Mouse (Mus musculus): ENCODE measurements around the gene Pelp1.

GRCm38 (mm10) chr11:70418199-70418598 is 8.4 kb upstream of the Pelp1 start:
- no peak for TF ChIP-seq CHD2 (IDR thresholded peaks at IDR 0.05; ENCODE audit: low read depth, low read length)
- TF ChIP-seq ZC3H11A (IDR thresholded peaks at IDR 0.05; ENCODE audit: borderline replicate concordance, low read depth, low read length): no peak
- TF ChIP-seq HCFC1 (IDR thresholded peaks at IDR 0.05; ENCODE audit: borderline replicate concordance, insufficient read depth, low read length): no peak
